Mouse (Mus musculus): ENCODE data around the gene Tbx3. TPM values are rescaled to one million over a fixed set of nuclear protein-coding genes. Genes with fewer than 3 reads are reported as not detected.

Gene Tbx3
- total RNA-seq, 2 experiments from 2014 or later = 3.5 to 3.6 TPM

DNA sequence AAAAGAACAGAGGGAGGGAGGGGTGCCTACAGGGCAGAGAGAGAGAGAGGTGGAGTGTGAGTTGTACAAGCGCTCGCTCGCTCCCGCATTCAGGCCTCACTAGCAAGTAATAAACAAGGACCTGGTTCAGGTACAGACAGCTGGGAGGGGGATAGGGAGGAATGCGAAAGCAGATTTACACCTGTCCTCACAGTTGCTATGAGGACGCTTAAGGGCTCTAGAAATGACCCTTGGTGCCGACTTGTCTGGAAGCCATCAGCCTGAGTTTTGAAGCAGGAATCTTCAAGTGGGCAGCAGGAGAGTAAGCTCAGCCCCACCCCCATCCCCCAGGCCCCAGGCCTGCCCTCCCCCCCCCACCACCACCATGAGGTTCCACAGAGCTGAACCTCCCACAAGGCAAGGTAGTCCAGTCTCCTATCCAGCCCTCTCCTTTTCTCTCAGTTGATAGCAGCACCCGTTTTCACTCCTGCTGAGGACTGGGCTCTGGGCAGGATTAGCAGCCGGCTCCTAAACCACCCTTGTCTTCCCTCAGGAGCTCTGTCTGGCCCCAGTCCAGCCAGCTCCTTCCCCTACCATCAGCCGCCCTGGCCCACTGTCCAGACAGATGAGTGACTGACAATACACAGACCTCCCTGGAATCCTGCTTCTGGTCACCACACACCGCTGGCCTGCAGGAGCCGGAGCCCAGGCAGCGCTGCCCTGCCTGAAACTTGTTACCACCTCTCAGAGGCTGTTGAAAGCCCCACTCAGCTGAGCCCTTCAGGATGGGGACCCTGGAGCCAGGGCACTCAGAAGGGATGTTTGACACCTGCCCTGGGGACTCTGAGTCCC, 19.1 kb upstream of the Tbx3 start:
- no peak overlapping the region for H3K4me3 ChIP-seq
- no peak overlapping the region for H3K27ac ChIP-seq
- no peak for DNase-seq (ENCODE audit: low spot score in 2 of 2)
- no peak for TF ChIP-seq CTCF (conservative IDR thresholded peaks at IDR 0.05)

DNA sequence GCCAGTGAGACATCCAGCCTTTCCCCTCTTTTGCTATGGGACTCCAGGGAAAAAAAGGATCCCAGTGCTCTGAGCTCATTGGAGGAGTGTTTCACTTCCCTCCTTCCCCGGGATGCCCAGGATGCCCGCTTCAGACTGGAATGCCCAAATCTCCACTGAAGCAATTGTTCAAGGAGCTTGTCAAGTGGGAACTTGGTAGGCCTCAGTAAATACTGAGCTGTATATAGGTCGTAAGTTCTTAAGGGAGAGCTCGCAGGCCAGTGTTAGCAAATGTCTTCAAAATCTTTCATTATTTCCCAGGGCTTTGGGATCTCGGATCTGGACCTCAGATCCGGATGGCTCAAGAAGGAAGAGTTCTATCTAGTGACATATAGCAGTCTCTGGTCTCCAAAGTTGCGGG, 14.1 kb upstream of the Tbx3 start:
- Histone ChIP-seq H3K27ac (no peak overlapping the region), H3K4me3 (no peak overlapping the region)
- no peak for TF ChIP-seq CTCF (conservative IDR thresholded peaks at IDR 0.05)
- DNase-seq (ENCODE audit: low spot score in 2 of 2) = no peak

DNA sequence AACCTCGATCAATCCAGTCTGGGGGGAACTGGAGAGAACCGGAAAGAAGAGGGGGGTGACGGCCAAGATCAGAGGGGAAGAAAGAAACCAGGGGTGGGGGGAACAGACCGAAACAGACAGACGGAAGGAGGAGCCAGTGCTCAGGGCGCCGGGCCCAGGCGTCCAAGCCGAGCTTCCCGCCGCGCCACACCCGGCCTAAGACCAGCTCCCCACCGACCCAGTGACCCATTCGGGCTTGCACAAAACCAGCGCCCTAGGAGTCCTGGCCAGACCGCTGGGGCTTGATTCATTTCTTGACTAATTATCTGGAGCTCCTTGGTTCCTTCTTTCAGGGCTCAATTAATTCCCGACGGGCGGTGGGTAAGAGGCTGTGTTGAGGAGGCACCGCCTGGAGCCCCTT, 13.6 kb upstream of the Tbx3 start:
- Histone ChIP-seq H3K4me3 (no peak overlapping the region), H3K27ac (no peak overlapping the region)
- no peak for DNase-seq (ENCODE audit: low spot score in 2 of 2)
- no peak for TF ChIP-seq CTCF (conservative IDR thresholded peaks at IDR 0.05)

DNA sequence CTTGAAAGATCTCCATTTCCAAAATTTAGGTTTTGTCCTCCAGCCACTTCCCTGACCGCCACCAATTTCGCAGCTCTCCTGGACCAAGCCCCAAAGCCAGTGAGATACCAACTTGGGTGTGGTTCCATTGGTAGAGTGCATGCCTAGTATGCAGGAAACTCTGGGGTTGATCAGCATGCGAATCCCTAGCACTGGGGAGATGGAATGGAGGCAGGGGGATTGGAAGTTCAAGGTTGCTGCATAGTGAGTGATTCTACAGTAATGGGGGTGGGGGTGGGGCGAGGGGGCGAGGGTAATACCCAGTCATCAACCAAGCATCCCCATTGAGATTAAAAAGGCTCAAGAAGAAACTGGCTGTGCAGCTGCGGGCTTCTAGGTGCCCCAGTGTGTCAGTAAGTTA, 13.1 kb upstream of the Tbx3 start:
- no peak overlapping the region for H3K27ac ChIP-seq
- H3K4me3 ChIP-seq = no peak overlapping the region
- TF ChIP-seq CTCF (conservative IDR thresholded peaks at IDR 0.05) = no peak
- no peak for DNase-seq (ENCODE audit: low spot score in 2 of 2)

DNA sequence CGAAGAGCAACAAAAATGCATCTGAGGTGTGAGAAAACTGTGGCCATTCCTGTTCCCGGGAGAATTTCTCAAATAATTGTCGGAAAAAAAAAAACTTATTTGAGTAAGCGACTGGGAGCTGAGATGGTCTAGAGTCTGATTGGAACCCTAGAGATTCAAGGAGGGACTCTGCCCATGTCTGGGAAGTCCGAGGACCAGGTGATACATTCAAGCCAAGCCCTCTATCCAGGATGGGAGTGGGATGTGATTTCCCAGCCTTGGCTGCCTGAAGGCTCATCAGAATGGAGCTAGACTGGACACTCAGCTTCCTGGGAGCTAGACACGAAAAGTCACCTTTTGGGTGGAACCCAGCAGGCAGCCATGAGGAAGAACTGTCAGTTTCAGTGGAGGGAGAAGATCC, 12.7 kb upstream of the Tbx3 start:
- Histone ChIP-seq H3K4me3 (no peak overlapping the region), H3K27ac (no peak overlapping the region)
- DNase-seq (ENCODE audit: low spot score in 2 of 2) = no peak
- TF ChIP-seq CTCF (conservative IDR thresholded peaks at IDR 0.05) = no peak

DNA sequence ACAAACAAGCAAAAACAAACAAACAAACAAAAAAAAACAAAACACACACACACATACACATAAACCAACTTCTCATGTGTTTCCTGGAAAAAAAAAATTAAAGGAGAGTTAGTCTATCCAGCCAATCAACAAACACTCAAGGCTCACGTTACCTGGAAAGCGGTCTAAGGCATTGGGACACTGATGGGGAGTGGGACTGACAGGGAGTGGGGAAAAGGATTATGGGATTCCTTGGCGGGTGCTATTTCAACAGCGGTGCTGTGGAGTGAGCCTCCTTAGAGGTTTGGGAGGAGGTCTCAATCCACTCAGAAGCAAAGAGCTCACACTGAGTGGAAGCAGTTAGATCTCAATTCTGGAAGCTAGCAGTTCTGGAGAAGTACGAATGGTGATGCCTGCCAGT, 12.1 kb upstream of the Tbx3 start:
- H3K4me3 ChIP-seq = no peak overlapping the region
- TF ChIP-seq CTCF (conservative IDR thresholded peaks at IDR 0.05) = no peak
- no peak overlapping the region for H3K27ac ChIP-seq
- no peak for DNase-seq (ENCODE audit: low spot score in 2 of 2)

DNA sequence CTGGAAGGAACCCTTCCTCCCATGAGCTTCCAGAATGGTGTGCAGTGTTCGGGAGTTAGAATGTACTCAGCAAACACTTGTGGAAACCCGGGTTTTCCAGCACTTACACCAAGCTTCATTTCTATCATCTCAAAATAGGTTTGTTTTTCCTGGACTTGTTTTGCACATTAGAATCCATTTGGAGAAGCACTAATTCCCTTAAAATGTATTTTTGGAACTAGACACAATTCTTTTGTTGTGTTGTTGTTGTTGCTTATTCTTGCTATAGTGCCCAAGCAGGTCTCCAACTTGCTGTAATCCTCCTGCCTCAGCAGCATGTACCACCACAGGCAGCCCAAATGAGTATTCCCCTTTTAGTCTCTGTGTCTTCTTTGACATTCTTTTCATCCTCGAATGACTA, 11.4 kb upstream of the Tbx3 start:
- H3K4me3 ChIP-seq = no peak overlapping the region
- TF ChIP-seq CTCF (conservative IDR thresholded peaks at IDR 0.05) = no peak
- H3K27ac ChIP-seq = no peak overlapping the region
- DNase-seq (ENCODE audit: low spot score in 2 of 2) = no peak

DNA sequence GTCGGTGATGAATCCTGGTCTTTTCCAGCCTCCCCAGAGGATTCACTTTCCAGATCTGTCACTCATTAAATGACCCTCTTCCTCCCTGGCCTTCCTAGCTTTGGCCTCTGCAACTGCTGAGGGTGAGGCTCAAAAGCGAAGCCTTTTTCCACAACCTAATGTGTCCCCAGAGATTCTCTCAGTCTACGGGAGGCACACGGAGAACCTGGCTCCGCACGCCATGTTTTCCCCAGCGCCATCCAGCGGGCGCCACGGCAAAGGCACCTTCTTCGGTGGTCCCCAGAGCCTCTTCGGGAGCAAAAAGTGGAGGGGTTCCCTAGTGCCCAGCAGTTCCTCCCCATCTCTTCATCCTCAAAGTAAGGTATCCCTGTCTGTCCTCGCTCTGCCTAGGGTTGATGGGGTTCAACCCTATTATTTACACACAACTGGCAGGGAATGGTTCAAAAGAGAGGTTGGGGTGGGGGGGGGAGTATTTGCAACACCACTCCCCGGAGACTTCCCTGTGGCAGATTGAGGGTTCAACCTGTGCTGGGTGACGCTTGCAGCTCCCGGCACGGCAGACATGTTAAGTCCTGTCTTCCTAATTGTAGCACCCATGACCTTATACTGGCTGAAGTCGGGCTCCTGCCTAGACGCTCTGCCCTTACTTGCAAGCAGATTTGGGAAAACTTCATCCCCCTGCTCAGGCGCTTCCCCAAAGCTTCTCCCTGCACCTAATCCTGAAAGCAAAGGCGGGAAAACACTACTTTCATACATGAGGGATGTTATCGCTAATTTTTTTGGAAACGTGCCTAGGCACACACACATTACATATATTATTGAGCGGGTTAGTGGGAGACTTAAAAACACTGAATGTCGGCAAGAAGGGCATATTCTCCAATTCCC, 9.7 kb upstream of the Tbx3 start:
- DNase-seq (ENCODE audit: low spot score in 2 of 2) = no peak
- TF ChIP-seq CTCF (conservative IDR thresholded peaks at IDR 0.05) = peak; percentile 30
- Histone ChIP-seq H3K27ac (no peak overlapping the region), H3K4me3 (no peak overlapping the region)

DNA sequence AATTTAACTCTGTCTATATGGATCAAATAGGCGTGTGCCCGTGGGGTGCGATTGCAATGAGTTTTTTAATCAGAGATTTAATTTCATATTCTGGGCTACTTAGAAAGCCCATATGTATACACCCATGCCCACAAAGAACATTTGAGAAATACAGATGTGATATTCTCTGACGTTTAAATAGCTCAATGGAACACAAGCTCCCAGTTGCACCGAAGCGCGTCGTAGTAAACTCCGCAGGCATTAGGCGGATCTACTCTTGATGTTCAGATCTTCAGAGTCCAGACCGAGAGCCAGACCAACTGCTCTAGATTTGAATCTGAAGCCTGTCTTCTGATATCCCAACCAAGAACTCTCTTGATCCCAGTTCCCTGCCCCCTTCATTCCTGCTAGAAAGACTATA, 9.0 kb upstream of the Tbx3 start:
- DNase-seq (ENCODE audit: low spot score in 2 of 2) = no peak
- no peak overlapping the region for H3K27ac ChIP-seq
- H3K4me3 ChIP-seq = no peak overlapping the region
- TF ChIP-seq CTCF (conservative IDR thresholded peaks at IDR 0.05) = no peak

DNA sequence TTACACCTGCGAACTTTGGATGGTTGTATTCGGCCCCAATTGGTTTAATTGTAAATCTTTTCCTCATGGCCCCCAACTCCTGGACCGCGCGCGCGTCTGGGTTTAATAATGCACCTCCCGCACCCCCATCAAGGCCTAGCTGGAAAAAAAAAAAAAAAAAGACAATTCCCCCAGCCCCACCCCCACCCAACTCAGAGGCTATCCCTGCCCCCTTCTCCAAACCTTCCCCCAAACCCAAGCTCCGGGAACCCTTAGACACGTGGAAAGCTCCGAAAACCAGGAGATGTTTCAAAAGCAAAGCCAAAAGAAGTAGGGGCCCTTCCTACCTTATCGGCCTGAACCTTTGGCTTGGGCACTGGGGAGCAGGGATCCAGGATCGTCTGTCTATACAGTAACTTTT, 8.1 kb upstream of the Tbx3 start:
- Histone ChIP-seq H3K4me3 (no peak overlapping the region), H3K27ac (no peak overlapping the region)
- no peak for TF ChIP-seq CTCF (conservative IDR thresholded peaks at IDR 0.05)
- DNase-seq (ENCODE audit: low spot score in 2 of 2) = no peak

DNA sequence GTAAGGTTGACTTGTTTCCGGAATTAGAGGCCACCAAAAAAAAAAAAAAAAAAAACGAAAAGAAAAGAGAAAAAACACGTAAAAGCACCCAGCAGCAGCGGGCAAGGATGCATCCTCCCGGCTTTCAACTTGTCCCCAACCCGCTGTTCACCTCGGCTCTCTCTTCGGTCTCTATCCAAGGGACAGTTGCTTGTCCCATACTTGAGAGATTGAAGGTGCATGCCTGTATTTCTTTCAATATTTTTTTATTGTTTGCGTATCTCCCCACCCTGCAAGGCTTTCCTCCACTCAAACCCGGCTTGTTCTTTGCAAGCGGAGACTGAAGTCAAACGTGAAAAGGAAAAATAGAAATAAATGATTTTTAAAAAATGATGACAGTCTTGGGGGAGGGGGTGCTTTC, 7.7 kb upstream of the Tbx3 start:
- Histone ChIP-seq H3K4me3 (no peak overlapping the region), H3K27ac (no peak overlapping the region)
- DNase-seq (ENCODE audit: low spot score in 2 of 2) = no peak
- no peak for TF ChIP-seq CTCF (conservative IDR thresholded peaks at IDR 0.05)

DNA sequence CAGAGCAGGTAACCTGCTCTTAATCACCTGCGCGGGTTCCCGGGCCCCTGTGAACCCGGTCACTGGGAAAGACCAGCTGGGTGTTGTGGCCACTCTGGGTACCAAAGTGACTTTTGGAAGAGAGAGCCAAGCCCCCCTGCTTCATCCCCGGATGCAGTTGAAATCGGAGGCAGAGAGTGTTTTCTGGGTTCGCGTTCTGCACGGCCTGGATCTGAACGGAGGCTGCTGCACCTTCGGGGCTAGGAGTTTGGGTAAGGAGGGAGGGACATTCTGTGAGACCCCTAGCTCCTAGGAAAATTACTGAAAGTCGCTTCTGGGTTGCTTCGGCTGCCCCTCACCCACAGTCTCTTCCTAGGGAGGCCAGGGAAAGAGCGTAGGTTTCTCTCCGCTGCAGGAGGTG, 7.2 kb upstream of the Tbx3 start:
- no peak for TF ChIP-seq CTCF (conservative IDR thresholded peaks at IDR 0.05)
- Histone ChIP-seq H3K27ac (no peak overlapping the region), H3K4me3 (no peak overlapping the region)
- no peak for DNase-seq (ENCODE audit: low spot score in 2 of 2)

DNA sequence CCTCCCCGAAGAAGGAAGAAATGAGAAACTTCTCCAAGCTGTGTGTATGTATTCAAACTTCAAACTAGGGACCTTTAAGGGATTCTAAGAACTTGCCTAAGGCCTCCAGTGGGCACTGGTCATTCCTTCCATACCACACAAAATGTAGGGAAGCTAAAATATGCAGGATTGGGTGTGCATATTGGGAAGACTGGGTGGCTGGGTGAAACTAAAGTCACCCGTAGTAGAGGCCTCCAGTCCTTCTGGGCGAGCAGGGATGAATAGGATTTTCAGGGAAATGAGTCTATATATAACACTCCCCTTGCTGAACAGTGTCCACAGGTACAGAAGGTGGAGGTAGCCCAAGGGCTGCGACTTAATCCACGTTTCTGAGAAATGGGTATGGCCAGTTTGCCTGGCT, 6.7 kb upstream of the Tbx3 start:
- Histone ChIP-seq H3K4me3 (no peak overlapping the region), H3K27ac (no peak overlapping the region)
- TF ChIP-seq CTCF (conservative IDR thresholded peaks at IDR 0.05) = no peak
- no peak for DNase-seq (ENCODE audit: low spot score in 2 of 2)

DNA sequence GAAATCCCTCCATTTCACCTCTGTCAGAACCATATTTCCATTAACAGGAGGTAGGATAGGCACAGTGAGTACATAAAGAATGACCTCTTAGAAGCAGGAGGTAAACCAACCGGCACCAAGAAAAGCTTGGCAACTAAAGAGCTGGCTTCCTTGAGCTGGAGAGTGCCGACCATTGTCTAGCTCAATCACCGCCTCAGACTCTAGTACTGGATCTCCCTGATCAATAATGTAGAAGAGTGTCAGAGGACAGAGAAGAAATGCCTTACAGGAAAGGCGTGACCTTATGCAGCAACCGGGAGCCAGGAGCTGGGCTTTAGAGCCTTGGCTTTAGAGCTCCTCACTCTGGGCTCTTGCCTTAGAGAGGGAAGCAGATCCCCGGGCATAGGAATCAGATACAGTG, 4.7 kb upstream of the Tbx3 start:
- Histone ChIP-seq H3K4me3 (no peak overlapping the region), H3K27ac (no peak overlapping the region)
- DNase-seq (ENCODE audit: low spot score in 2 of 2) = no peak
- TF ChIP-seq CTCF (conservative IDR thresholded peaks at IDR 0.05) = no peak
